Mouse (Mus musculus) embryonic facial prominence, embryonic 15.5 days (tissue): ENCODE measurements around the gene Gstp2. TPM values are rescaled to one million over a fixed set of nuclear protein-coding genes. Genes with fewer than 3 reads are reported as not detected.

ENCODE experiments used
- ATAC-seq: fragments of 200-750 bp; cut with Nextera tagmentation; 2 replicates; pipeline ENCODE4 v1.8.0; 2017; ENCODE audit warnings: low read depth, moderate TSS enrichment; ENCODE audit not compliant: insufficient number of reproducible peaks, low FRiP score, low TSS enrichment
- H3K27ac ChIP-seq: fragments of 300-500 bp; sonication (generic); replicated peaks from 2 replicates; pipeline ENCODE4 v1.5.1; 2015; ENCODE audit warnings: mild to moderate bottlenecking, inconsistent platforms
- H3K27me3 ChIP-seq: fragments of 300-500 bp; sonication (generic); 2 replicates; pipeline ENCODE4 v1.6.1; 2015; ENCODE audit warnings: inconsistent platforms
- H3K36me3 ChIP-seq: fragments of 300-500 bp; sonication (generic); 2 replicates; pipeline ENCODE4 v1.6.1; 2015; ENCODE audit warnings: mild to moderate bottlenecking, inconsistent platforms
- H3K4me1 ChIP-seq: fragments of 300-500 bp; sonication (generic); 2 replicates; pipeline ENCODE4 v1.6.1; 2015; ENCODE audit warnings: inconsistent platforms
- H3K4me2 ChIP-seq: fragments of 300-500 bp; sonication (generic); replicated peaks from 2 replicates; pipeline ENCODE4 v1.6.1; 2015; ENCODE audit warnings: mild to moderate bottlenecking, inconsistent platforms
- H3K4me3 ChIP-seq: fragments of 300-500 bp; sonication (generic); replicated peaks from 2 replicates; pipeline ENCODE4 v1.5.1; 2015; ENCODE audit warnings: mild to moderate bottlenecking, inconsistent platforms
- H3K9ac ChIP-seq: fragments of 300-500 bp; sonication (generic); 2 replicates; pipeline ENCODE4 v1.6.1; 2015; ENCODE audit warnings: inconsistent platforms
- H3K9me3 ChIP-seq: fragments of 300-500 bp; sonication (generic); replicated peaks from 2 replicates; pipeline ENCODE4 v1.6.1; 2016; ENCODE audit warnings: inconsistent platforms
- WGBS: fragments of 180-500 bp; shearing (Covaris S2); methylation state at CpG from one replicate; pipeline ENCODE4 v1.1.7; 2015; 5-methylcytosine and 5-hydroxymethylcytosine counted together
- polyA plus RNA-seq: library from polyadenylated mRNA; unstranded; fragments of >200 nt; fragmentation: Nextera tagmentation; extraction: Ambion mirVana; gene quantifications from 2 replicates; pipeline ENCODE4 v1.2.1, GENCODE M21; 2015

The Gstp2 gene
- 3.4 and 3.7 TPM in 2 replicates for polyA plus RNA-seq

DNA sequence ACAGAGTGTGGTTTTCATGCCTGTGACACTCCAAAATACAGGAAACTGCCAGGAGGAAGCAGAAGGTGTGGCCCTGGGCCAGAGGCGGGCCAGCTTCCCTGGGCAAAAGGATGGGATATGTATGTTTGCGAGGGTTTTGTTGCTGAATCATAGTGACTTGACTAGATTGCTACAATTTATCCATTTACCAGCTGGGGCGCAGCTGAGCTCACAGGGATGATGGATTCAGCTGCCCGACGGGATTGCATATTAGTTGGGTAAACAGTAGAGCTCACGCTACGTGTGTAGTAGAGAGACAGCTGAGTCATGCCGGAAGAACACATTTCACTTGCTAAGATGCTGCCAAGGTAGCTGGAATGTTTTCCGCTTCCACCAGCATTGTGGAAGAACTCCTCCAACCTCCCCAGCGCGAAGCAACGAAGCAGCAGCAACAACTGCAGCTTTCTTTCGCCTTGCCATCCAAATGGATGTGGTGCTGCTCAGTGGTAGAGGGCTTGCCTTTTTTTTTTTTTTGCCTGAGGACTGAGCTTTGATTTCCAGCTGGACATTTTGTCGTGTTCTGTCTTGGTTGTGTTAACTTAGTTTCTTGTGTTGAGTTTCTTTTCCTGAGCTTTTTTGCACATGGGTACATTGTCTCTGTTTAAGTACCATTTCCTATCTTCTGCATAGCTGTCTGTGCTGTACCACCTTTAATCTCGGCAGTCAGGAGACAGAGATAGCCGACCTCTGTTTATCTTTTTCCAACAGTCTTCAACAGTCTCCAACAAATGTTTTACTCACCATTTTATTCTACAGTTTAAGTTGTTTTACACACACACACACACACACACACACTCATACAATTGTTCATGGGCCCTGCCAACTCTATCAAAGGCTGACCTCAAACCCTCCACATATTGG, at the start of gene Gstp2:
Gene Gstp2, minus strand, starts transcription at position 58 of the 900 bp plus-strand sequence.
- ATAC-seq = peak; percentile 55
- Histone ChIP-seq H3K27me3 (no peaks in the 10 kb centered on the region), H3K9ac (no peak within 1 kb of the TSS), H3K4me2 (peak within 1 kb of the TSS; percentile 35), H3K27ac (peak within 1 kb of the TSS; percentile 55), H3K4me1 (peaks cover 11% of the 10 kb centered on the region), H3K4me3 (no peak within 1 kb of the TSS), H3K36me3 (no peaks in the 10 kb centered on the region), H3K9me3 (no peaks in the 10 kb centered on the region)
- WGBS = 40% methylated on average over 16 of the region's 16 CpGs

DNA sequence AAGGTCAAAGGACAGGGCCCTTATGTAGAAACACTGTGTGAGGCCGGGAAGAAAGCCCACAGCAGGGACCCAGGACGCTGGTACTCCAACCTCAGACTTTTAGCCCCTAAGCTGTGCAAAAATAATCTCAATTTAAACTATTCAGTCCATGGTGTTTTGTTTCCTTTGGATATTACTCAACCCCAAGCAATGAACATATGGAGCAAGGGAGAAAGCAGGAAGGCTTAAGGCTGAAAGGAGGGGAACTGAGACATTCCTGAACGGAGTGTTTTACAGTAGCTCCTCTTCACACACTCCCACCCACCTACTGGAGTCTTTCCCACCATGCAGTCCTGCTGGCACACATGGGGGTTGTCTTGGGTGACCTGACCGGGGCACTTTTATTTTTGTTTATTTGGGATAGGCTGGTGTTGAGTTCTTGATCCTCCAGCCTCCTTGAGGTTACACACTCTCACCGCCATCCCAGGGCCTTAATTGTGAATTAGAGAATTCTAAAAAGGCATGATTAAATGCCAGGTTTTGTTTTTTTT, 49.0 kb upstream of the Gstp2 start:
- peaks cover 37% of the 10 kb centered on the region for H3K4me1 ChIP-seq
- ATAC-seq = no peak

DNA sequence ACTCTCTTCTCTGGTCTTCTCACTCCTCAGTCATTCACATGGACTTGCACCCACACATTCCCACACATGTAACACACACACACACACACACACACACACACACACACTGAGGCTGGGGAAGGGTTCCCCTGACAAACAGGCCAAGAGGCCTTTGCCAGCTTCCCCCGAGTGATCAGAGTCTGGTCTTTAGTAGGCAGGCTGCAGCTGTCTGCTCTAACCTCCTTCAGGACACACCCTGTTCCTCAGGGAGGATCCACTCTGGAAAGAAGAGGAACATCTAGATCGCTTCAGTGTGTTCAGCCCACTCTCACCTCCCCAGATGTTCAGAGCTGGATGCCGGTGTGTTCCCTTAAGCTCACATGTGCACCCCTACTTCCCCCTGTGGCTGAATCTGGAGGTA, 48.5 kb upstream of the Gstp2 start:
- Histone ChIP-seq H3K4me3 (no peak overlapping the region), H3K4me1 (peaks cover 32% of the 10 kb centered on the region), H3K36me3 (no peaks in the 10 kb centered on the region), H3K27ac (no peak overlapping the region), H3K9ac (no peak overlapping the region), H3K9me3 (no peaks in the 10 kb centered on the region), H3K4me2 (no peak overlapping the region), H3K27me3 (peaks cover 2% of the 10 kb centered on the region; the same call in 1 of the 2 replicates)
- no peak for ATAC-seq
- WGBS = 67% methylated on average over 3 of the region's 3 CpGs

More for the DNA sequence above, 49.0 kb upstream of the Gstp2 start:
- Histone ChIP-seq H3K4me2 (no peak overlapping the region), H3K9me3 (no peaks in the 10 kb centered on the region), H3K9ac (no peak overlapping the region), H3K36me3 (no peaks in the 10 kb centered on the region), H3K4me3 (no peak overlapping the region), H3K27ac (no peak overlapping the region), H3K27me3 (no peaks in the 10 kb centered on the region)
- 79% methylated on average over 5 of the region's 5 CpGs for WGBS

DNA sequence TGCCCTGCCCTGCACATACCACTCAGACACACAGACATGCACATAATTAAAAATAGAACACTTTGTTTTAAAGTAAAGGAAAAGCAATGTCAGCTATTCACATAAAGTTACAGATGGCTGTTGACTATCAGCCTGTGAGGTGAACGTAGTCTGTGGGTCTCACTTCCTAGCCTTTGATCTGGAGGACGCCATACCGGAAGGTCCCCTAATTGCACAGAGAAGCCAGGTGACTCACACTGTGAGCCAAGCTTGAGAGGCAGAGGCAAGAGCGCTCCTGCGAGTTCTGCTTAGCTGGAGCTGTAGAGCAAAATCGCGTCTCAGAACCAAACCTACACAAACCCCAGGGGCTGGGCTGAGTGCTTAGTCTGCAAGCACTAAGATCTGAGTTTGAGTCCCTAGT, 47.9 kb upstream of the Gstp2 start:
- no peaks in the 10 kb centered on the region for H3K9me3 ChIP-seq
- H3K27me3 ChIP-seq = peaks cover 2% of the 10 kb centered on the region; the same call in 1 of the 2 replicates
- ATAC-seq = no peak
- H3K9ac ChIP-seq = no peak overlapping the region
- H3K27ac ChIP-seq = no peak overlapping the region
- H3K4me2 ChIP-seq = no peak overlapping the region
- 63% methylated on average over 7 of the region's 7 CpGs for WGBS
- no peaks in the 10 kb centered on the region for H3K36me3 ChIP-seq
- peaks cover 26% of the 10 kb centered on the region for H3K4me1 ChIP-seq
- H3K4me3 ChIP-seq = no peak overlapping the region

DNA sequence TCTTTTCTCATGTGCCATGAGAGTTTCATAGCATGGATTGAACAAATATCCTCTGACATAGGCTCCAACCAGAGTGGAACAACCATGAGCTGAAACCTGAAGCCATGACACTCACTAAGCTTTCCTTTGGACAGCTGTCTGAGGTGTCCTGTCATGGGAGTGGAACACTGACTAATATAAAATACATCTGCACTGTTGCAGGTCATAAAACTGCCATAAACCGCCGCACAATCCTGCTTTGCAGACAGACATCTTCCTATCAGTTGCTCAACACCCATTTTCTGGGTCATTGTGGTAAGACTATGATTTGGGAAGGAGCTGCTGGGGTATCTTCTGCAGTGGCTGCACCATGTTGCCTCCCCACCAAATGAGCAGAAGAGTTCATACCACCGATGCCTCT, 46.9 kb upstream of the Gstp2 start:
- Histone ChIP-seq H3K4me2 (no peak overlapping the region), H3K27me3 (peaks cover 2% of the 10 kb centered on the region; the same call in 1 of the 2 replicates), H3K27ac (no peak overlapping the region), H3K9ac (no peak overlapping the region), H3K4me1 (peaks cover 17% of the 10 kb centered on the region), H3K9me3 (no peaks in the 10 kb centered on the region), H3K4me3 (no peak overlapping the region), H3K36me3 (no peaks in the 10 kb centered on the region)
- ATAC-seq = no peak
- 83% methylated on average over 3 of the region's 3 CpGs for WGBS

DNA sequence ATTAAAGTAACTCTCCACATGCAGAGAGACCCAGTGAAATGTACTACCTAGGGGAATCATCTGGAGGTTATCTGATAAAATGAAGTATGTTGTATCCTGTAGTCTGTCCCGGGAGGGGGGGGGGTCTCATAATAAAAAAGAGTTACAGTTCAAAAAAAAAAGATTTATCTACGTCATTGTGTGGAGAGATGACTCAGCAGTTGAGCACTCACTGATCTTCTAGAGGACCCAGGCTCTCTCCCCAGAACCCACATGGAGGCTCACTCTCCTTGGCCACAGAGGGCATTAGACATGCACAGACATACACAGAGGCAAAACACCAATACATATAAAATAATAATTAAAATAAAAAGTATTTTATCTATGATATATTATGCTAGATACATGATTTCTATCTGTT, 45.6 kb upstream of the Gstp2 start:
- Histone ChIP-seq H3K27me3 (peaks cover 2% of the 10 kb centered on the region; the same call in 1 of the 2 replicates), H3K9me3 (no peaks in the 10 kb centered on the region), H3K27ac (no peak overlapping the region), H3K4me2 (no peak overlapping the region), H3K9ac (no peak overlapping the region), H3K4me3 (no peak overlapping the region), H3K36me3 (no peaks in the 10 kb centered on the region), H3K4me1 (peaks cover 6% of the 10 kb centered on the region; the same call in 1 of the 2 replicates)
- 53% methylated on average over 2 of the region's 2 CpGs for WGBS
- no peak for ATAC-seq

DNA sequence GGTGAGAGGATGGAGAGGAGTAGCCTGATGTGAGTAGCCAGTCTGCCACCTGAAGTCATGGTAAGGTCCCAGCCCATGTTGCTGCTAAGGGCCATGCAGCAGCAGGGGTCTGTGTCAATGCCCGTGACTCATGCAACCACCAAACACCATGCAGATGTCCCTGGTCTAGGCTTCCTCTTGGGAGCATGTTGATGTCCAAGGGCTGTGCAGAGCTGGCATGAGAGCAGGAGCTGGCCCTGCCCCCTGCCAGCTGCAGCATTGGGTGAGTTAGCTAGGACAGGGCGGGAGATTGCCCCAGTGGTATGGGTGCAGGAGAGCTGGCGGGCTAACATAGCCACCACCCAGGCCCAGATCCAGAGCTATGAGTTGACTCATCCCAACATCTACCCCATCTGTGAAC, 44.6 kb upstream of the Gstp2 start:
- Histone ChIP-seq H3K4me1 (no peaks in the 10 kb centered on the region), H3K9me3 (no peaks in the 10 kb centered on the region), H3K9ac (no peak overlapping the region), H3K36me3 (no peaks in the 10 kb centered on the region), H3K4me2 (no peak overlapping the region), H3K27ac (no peak overlapping the region), H3K27me3 (peaks cover 2% of the 10 kb centered on the region; the same call in 1 of the 2 replicates), H3K4me3 (no peak overlapping the region)
- WGBS = 85% methylated on average over 3 of the region's 3 CpGs
- no peak for ATAC-seq

DNA sequence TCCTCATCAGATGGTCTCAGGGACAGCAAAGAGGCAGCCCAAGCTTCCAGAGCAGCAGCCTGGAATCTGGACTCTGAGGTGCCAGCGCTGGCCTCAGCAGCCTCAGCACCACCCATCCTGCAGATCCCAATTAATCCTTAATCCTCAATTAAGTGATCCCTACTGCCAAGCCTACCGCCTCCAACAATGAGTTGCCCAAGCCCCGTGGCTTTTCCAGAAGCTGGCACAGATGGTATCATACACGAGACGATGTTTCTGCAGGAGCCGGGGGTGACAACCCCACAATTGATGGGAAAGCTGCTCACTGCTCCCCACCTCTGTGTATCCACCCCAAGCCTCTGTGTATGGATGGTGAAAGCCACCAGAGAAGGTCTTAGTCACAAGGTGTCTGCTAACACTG, 43.3 kb upstream of the Gstp2 start:
- no peak for ATAC-seq
- H3K9ac ChIP-seq = no peak overlapping the region
- H3K4me3 ChIP-seq = no peak overlapping the region
- H3K36me3 ChIP-seq = no peaks in the 10 kb centered on the region
- H3K27me3 ChIP-seq = peaks cover 2% of the 10 kb centered on the region; the same call in 1 of the 2 replicates
- 73% methylated on average over 6 of the region's 6 CpGs for WGBS
- no peak overlapping the region for H3K4me2 ChIP-seq
- no peak overlapping the region for H3K27ac ChIP-seq
- no peaks in the 10 kb centered on the region for H3K4me1 ChIP-seq
- H3K9me3 ChIP-seq = no peaks in the 10 kb centered on the region

DNA sequence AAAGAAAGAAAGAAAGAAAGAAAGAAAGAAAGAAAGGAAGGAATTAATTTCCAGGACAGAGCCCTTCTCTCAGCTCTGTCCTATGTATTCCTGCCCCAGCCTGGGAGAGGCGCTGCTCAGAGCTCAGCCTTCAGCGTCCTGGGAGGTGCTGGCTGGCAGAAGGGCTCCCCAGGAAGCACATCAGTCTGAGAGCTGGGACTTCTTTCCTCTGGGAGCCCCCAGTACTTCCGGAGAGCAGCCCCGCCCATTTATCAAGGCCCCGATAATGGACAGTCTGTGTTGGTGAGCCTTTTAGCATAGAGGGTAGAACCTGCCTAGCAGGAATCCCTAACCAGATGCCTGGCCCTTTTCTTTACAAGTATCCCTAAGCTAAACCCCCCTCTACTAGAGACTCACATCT, 42.3 kb upstream of the Gstp2 start:
- no peak for ATAC-seq
- no peak overlapping the region for H3K4me2 ChIP-seq
- H3K9ac ChIP-seq = no peak overlapping the region
- H3K9me3 ChIP-seq = no peaks in the 10 kb centered on the region
- H3K36me3 ChIP-seq = no peaks in the 10 kb centered on the region
- no peaks in the 10 kb centered on the region for H3K4me1 ChIP-seq
- peaks cover 2% of the 10 kb centered on the region; the same call in 1 of the 2 replicates for H3K27me3 ChIP-seq
- 47% methylated on average over 5 of the region's 5 CpGs for WGBS
- H3K27ac ChIP-seq = no peak overlapping the region
- no peak overlapping the region for H3K4me3 ChIP-seq

DNA sequence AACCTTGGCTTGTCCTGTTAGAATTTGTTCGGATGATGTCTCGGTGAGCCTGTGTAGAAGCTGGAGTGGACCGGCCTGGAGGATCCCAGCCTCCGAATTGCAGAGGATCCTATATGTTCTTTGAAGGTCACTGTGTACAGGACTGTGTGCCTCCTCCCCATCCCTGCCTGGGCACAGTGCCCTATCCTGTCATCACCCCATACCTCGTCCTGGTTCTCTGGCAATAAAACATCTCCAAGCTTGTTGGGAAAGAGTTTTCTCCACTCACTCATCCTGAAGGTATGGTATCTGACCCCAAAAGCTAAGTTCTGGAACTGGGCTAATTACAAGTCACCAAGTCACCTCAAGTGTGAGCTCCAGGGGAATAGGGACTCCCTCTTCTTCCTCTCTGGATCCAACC, 41.3 kb upstream of the Gstp2 start:
- Histone ChIP-seq H3K4me1 (no peaks in the 10 kb centered on the region), H3K4me3 (no peak overlapping the region), H3K27ac (no peak overlapping the region), H3K9me3 (no peaks in the 10 kb centered on the region), H3K36me3 (no peaks in the 10 kb centered on the region), H3K4me2 (no peak overlapping the region), H3K9ac (no peak overlapping the region), H3K27me3 (peaks cover 2% of the 10 kb centered on the region; the same call in 1 of the 2 replicates)
- no peak for ATAC-seq
- 80% methylated on average over 5 of the region's 5 CpGs for WGBS

DNA sequence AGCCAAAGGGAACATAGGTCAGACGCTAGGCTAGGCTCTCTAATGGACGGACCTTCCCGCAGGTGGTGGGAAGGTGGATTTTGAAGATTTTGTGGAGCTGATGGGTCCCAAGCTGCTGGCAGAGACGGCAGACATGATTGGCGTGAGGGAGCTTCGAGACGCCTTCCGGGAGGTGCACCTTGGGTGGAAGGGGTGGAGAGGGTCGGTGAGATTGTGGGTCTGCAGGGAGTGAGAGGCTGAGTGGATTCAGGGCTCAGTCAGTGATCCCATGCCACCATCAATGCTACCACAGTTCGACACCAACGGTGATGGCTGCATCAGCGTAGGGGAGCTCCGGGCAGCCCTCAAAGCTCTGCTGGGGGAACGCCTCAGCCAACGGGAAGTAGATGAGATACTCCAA, 40.3 kb upstream of the Gstp2 start:
- H3K27me3 ChIP-seq = peaks cover 2% of the 10 kb centered on the region; the same call in 1 of the 2 replicates
- H3K9ac ChIP-seq = no peak overlapping the region
- ATAC-seq = no peak
- no peak overlapping the region for H3K4me3 ChIP-seq
- no peak overlapping the region for H3K27ac ChIP-seq
- no peak overlapping the region for H3K4me2 ChIP-seq
- H3K9me3 ChIP-seq = no peaks in the 10 kb centered on the region
- H3K4me1 ChIP-seq = no peaks in the 10 kb centered on the region
- H3K36me3 ChIP-seq = no peaks in the 10 kb centered on the region
- 89% methylated on average over 15 of the region's 15 CpGs for WGBS
